Mouse (Mus musculus) embryonic fibroblast, embryonic 13.5 days (primary cell): ENCODE results near the gene Ccdc107. TPM values are rescaled to one million over a fixed set of nuclear protein-coding genes. Genes with fewer than 3 reads are reported as not detected.

ENCODE experiments used
- H3K27ac ChIP-seq: 2 replicates; pipeline ENCODE4 v1.5.1; 2012; ENCODE audit warnings: low read length, control low read depth, inconsistent platforms; ENCODE audit not compliant: insufficient read depth
- H3K4me1 ChIP-seq: 2 replicates; pipeline ENCODE4 v1.6.1; 2011; ENCODE audit warnings: low read length; ENCODE audit not compliant: control insufficient read depth, insufficient read depth
- H3K4me3 ChIP-seq: 2 replicates; pipeline ENCODE4 v1.5.1; 2011; ENCODE audit warnings: mild to moderate bottlenecking, control low read depth, low read length; ENCODE audit not compliant: insufficient read depth
- CTCF ChIP-seq: IDR thresholded peaks from 2 replicates; pipeline ENCODE4 v1.5.1; 2011; ENCODE audit warnings: mild to moderate bottlenecking, control low read depth, low read length, moderate library complexity, borderline replicate concordance; ENCODE audit not compliant: insufficient read depth
- POLR2A ChIP-seq: IDR thresholded peaks from 2 replicates; pipeline ENCODE4 v1.6.1; 2011; ENCODE audit warnings: low read depth, mild to moderate bottlenecking, control low read depth, low read length, moderate library complexity
- polyA plus RNA-seq: library from polyadenylated mRNA; stranded (reverse); fragments of >200 nt; gene quantifications from 2 replicates; pipeline ENCODE4 v1.2.4, GENCODE M21; 2011; ENCODE audit warnings: low read depth; ENCODE audit not compliant: missing spikeins, insufficient read length

The Ccdc107 gene
- polyA plus RNA-seq, 1 experiment: 32.5 TPM

GRCm38 (mm10) chr4:43496587-43496986 lies 3.9 kb downstream of the Ccdc107 start:
- Histone ChIP-seq H3K27ac (no peak overlapping the region), H3K4me1 (0 out of 2 replicates have a peak, but pooled peaks cover 5% of the 10 kb centered on the region), H3K4me3 (no peak overlapping the region)
- TF ChIP-seq POLR2A (no peak), CTCF (no peak)

GRCm38 (mm10) chr4:43497405-43497804 lies 4.7 kb downstream of the Ccdc107 start:
- Histone ChIP-seq H3K27ac (no peak overlapping the region), H3K4me1 (0 out of 2 replicates have a peak, but pooled peaks cover 5% of the 10 kb centered on the region), H3K4me3 (no peak overlapping the region)
- no peak for TF ChIP-seq CTCF
- TF ChIP-seq POLR2A: peak; percentile 11; the same call in 1 of the 2 replicates

GRCm38 (mm10) chr4:43497946-43498345 lies 5.2 kb downstream of the Ccdc107 start:
- H3K4me1 ChIP-seq: 0 out of 2 replicates have a peak, but pooled peaks cover 5% of the 10 kb centered on the region
- no peak overlapping the region for H3K27ac ChIP-seq
- H3K4me3 ChIP-seq: no peak overlapping the region
- TF ChIP-seq POLR2A (no peak), CTCF (no peak)

- 0 out of 2 replicates have a peak, but pooled peaks cover 5% of the 10 kb centered on the region for H3K4me1 ChIP-seq
- no peak overlapping the region for H3K27ac ChIP-seq
- TF ChIP-seq POLR2A (no peak), CTCF (peak; percentile 21; the same call in 1 of the 2 replicates)
Observed at GRCm38 (mm10) chr4:43498983-43499382, 6.3 kb downstream of the Ccdc107 start.

GRCm38 (mm10) chr4:43499407-43500333 lies 7.0 kb downstream of the Ccdc107 start, which contains the start of gene Arhgef39:
TSS of gene Arhgef39 (minus strand) at chr4:43499695.
- TF ChIP-seq POLR2A (peak; percentile 88), CTCF (no peak)
- peak within 1 kb of the TSS; percentile 57 for H3K4me3 ChIP-seq
- H3K27ac ChIP-seq: no peak within 1 kb of the TSS
- H3K4me1 ChIP-seq: 0 out of 2 replicates have a peak, but pooled peaks cover 5% of the 10 kb centered on the region

More at GRCm38 (mm10) chr4:43498983-43499382, 6.3 kb downstream of the Ccdc107 start:
- H3K4me3 ChIP-seq: peak overlapping the region; percentile 57

GRCm38 (mm10) chr4:43503041-43503440 lies 10.3 kb downstream of the Ccdc107 start:
- no peak for TF ChIP-seq CTCF
- TF ChIP-seq POLR2A: no peak
- no peak overlapping the region for H3K4me3 ChIP-seq

GRCm38 (mm10) chr4:43503506-43503905 lies 10.8 kb downstream of the Ccdc107 start:
- Histone ChIP-seq H3K27ac (no peak overlapping the region), H3K4me1 (no peaks in the 10 kb centered on the region; the same call in 1 of the 2 replicates), H3K4me3 (no peak overlapping the region)
- TF ChIP-seq POLR2A: no peak

More at GRCm38 (mm10) chr4:43503041-43503440, 10.3 kb downstream of the Ccdc107 start:
- no peak overlapping the region for H3K27ac ChIP-seq
- H3K4me1 ChIP-seq: no peaks in the 10 kb centered on the region; the same call in 1 of the 2 replicates

GRCm38 (mm10) chr4:43504269-43504668 lies 11.6 kb downstream of the Ccdc107 start:
- Histone ChIP-seq H3K4me3 (no peak overlapping the region), H3K4me1 (no peaks in the 10 kb centered on the region; the same call in 1 of the 2 replicates), H3K27ac (no peak overlapping the region)
- TF ChIP-seq CTCF (no peak), POLR2A (no peak)

- no peak for TF ChIP-seq POLR2A
- no peak for TF ChIP-seq CTCF
- Histone ChIP-seq H3K27ac (no peak overlapping the region), H3K4me1 (no peaks in the 10 kb centered on the region; the same call in 1 of the 2 replicates), H3K4me3 (no peak overlapping the region)
Observed at GRCm38 (mm10) chr4:43506074-43506473, 13.4 kb downstream of the Ccdc107 start.

- Histone ChIP-seq H3K4me1 (no peaks in the 10 kb centered on the region; the same call in 1 of the 2 replicates), H3K4me3 (no peak within 1 kb of the TSS), H3K27ac (no peak within 1 kb of the TSS)
- no peak for TF ChIP-seq POLR2A
- no peak for TF ChIP-seq CTCF
Observed at GRCm38 (mm10) chr4:43506536-43507185, 14.0 kb downstream of the Ccdc107 start, which contains the start of gene Car9. TSS of gene Car9 (plus strand) at chr4:43506966.
